Mouse (Mus musculus): ENCODE data around the gene Hsf2bp. TPM values are rescaled to one million over a fixed set of nuclear protein-coding genes. Genes with fewer than 3 reads are reported as not detected.

The Hsf2bp gene
- polyA plus RNA-seq, 1 experiment from 2014 or later: 0.47 TPM

GRCm38 (mm10) chr17:31905791-31906211 lies 130.3 kb downstream of the Hsf2bp start:
- DNase-seq (no peak), ATAC-seq (ENCODE audit: low FRiP score, low TSS enrichment) (no peak)
- H3K4me3 ChIP-seq (replicated peaks; ENCODE audit: low read depth, low read length): no peak overlapping the region
- H3K9me3 ChIP-seq (ENCODE audit: control insufficient read depth, low read length): no peaks in the 10 kb centered on the region
- no peak overlapping the region for H3K9ac ChIP-seq (replicated peaks; ENCODE audit: low read length)
- H3K4me1 ChIP-seq (ENCODE audit: control insufficient read depth, insufficient read depth, low read length): no peaks in the 10 kb centered on the region
- 78% methylated on average over 10 of the region's 10 CpGs for WGBS
- no peaks in the 10 kb centered on the region for H3K27me3 ChIP-seq (ENCODE audit: control insufficient read depth, insufficient read depth, low read length)
- no peaks in the 10 kb centered on the region for H3K36me3 ChIP-seq (ENCODE audit: control insufficient read depth, insufficient read depth, low read length)
- H3K4me2 ChIP-seq (ENCODE audit: low read length): no peak overlapping the region
- 0 out of 2 replicates have a peak overlapping the region, but pooled peaks have one; percentile 13 for H3K27ac ChIP-seq (replicated peaks; ENCODE audit: low read depth, low read length)

DNA sequence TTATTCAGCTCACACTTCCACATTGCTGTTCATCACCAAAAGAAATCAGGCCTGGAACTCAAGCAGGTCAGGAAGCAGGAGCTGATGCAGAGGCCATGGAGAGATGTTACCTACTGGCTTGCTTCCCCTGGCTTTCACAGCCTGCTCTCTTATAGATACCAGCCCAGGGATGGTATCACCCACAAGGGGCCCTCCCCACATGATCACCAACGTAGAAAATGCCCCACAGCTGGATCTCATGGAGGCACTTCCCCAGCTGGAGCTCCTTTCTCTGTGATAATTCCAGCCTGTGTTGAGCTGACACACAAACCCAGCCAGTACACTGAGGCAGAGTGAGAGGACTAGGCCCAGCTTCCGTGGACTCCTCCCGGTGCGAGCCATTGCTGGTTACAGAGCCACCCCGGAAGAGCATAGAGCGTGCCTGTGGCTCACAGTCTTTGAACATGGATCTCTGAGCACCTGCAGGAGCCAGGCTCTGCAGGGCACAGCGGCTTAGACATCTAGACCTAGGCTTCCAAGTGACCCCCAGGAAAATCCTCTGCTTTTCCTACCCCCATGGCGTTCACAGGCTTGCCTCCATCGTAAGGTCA lies 130.9 kb downstream of the Hsf2bp start:
- ATAC-seq (ENCODE audit: low FRiP score, low TSS enrichment) (no peak), DNase-seq (no peak)
- H3K4me2 ChIP-seq (ENCODE audit: low read length): no peak overlapping the region
- no peaks in the 10 kb centered on the region for H3K27me3 ChIP-seq (ENCODE audit: control insufficient read depth, insufficient read depth, low read length)
- no peaks in the 10 kb centered on the region for H3K4me1 ChIP-seq (ENCODE audit: control insufficient read depth, insufficient read depth, low read length)
- 0 out of 2 replicates have a peak overlapping the region, but pooled peaks have one; percentile 13 for H3K27ac ChIP-seq (replicated peaks; ENCODE audit: low read depth, low read length)
- WGBS: 90% methylated on average over 9 of the region's 9 CpGs
- H3K4me3 ChIP-seq (replicated peaks; ENCODE audit: low read depth, low read length): no peak overlapping the region
- no peaks in the 10 kb centered on the region for H3K9me3 ChIP-seq (ENCODE audit: control insufficient read depth, low read length)
- no peaks in the 10 kb centered on the region for H3K36me3 ChIP-seq (ENCODE audit: control insufficient read depth, insufficient read depth, low read length)
- H3K9ac ChIP-seq (replicated peaks; ENCODE audit: low read length): no peak overlapping the region

DNA sequence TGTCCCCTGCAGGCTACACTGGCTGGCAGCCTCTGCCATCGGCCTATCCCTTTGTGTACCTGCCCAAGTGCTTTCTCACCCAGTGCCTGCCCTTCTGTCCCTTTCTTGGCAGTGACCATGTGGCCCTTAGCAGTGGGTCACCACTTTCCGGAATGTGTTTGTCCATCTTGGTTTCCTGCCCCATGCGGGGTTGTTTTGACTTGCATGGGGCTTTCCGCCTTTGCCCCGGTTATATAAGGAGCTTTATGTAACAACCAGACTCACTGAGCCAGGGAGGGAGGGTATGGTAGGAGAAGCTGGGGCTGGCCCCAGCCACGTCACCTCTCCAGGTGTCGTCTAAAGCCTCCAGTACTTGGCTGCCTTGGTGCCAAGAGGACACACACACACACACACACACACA lies 132.1 kb downstream of the Hsf2bp start:
- Histone ChIP-seq H3K9ac (replicated peaks; ENCODE audit: low read length) (no peak overlapping the region), H3K9me3 (ENCODE audit: control insufficient read depth, low read length) (no peaks in the 10 kb centered on the region), H3K27me3 (ENCODE audit: control insufficient read depth, insufficient read depth, low read length) (no peaks in the 10 kb centered on the region), H3K4me1 (ENCODE audit: control insufficient read depth, insufficient read depth, low read length) (no peaks in the 10 kb centered on the region), H3K27ac (replicated peaks; ENCODE audit: low read depth, low read length) (no peak overlapping the region), H3K4me2 (ENCODE audit: low read length) (no peak overlapping the region), H3K36me3 (ENCODE audit: control insufficient read depth, insufficient read depth, low read length) (no peaks in the 10 kb centered on the region), H3K4me3 (replicated peaks; ENCODE audit: low read depth, low read length) (no peak overlapping the region)
- DNase-seq (no peak), ATAC-seq (ENCODE audit: low FRiP score, low TSS enrichment) (no peak)
- 86% methylated on average over 7 of the region's 7 CpGs for WGBS

GRCm38 (mm10) chr17:31902630-31903198 lies 133.4 kb downstream of the Hsf2bp start:
- 85% methylated on average over 3 of the region's 3 CpGs for WGBS
- no peak for DNase-seq
- Histone ChIP-seq H3K36me3 (ENCODE audit: control insufficient read depth, insufficient read depth, low read length) (no peaks in the 10 kb centered on the region), H3K4me3 (replicated peaks; ENCODE audit: low read depth, low read length) (no peak overlapping the region), H3K27ac (replicated peaks; ENCODE audit: low read depth, low read length) (no peak overlapping the region), H3K27me3 (ENCODE audit: control insufficient read depth, insufficient read depth, low read length) (no peaks in the 10 kb centered on the region), H3K4me1 (ENCODE audit: control insufficient read depth, insufficient read depth, low read length) (no peaks in the 10 kb centered on the region), H3K9me3 (ENCODE audit: control insufficient read depth, low read length) (no peaks in the 10 kb centered on the region), H3K4me2 (ENCODE audit: low read length) (no peak overlapping the region), H3K9ac (replicated peaks; ENCODE audit: low read length) (no peak overlapping the region)
- no peak for ATAC-seq (ENCODE audit: low FRiP score, low TSS enrichment)

DNA sequence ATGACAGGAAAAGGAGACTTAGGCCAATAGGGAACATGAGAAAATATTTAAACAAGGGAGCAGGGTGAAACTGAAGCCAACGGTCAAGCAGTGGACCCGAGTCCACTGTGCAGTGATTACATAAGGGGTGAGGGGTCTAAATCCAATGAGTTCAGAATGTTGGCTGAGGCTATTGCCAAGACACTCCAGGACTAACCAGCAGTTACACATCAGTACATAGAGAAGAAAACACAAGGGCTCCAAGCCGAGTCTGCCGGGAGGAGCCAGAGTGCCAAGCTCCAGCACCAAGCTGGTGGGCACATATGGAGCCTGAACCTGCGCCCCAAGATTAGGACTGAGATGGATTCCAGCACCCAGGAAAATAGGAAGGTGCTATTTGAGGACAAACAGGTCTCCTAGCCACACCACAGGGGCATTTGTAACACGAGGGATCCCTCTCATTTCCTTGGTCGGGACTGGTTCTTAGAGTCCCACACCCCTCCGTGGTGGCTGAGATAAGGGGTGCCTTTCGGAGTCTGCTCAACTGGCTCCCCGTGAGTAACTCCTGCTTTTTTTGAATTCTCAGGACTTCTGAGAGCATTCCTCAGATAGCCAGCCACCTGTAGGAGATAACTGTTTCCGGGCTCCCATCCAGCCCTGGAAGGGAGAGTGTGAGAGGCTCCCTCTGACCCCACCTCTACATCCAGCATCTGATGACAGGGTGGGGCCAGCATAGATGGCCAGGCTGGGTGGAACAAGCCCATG lies 134.5 kb downstream of the Hsf2bp start:
- ATAC-seq (ENCODE audit: low FRiP score, low TSS enrichment) (no peak), DNase-seq (no peak)
- WGBS: 81% methylated on average over 11 of the region's 11 CpGs
- H3K9ac ChIP-seq (replicated peaks; ENCODE audit: low read length): no peak overlapping the region
- no peaks in the 10 kb centered on the region for H3K9me3 ChIP-seq (ENCODE audit: control insufficient read depth, low read length)
- no peaks in the 10 kb centered on the region for H3K27me3 ChIP-seq (ENCODE audit: control insufficient read depth, insufficient read depth, low read length)
- H3K4me2 ChIP-seq (ENCODE audit: low read length): no peak overlapping the region
- no peak overlapping the region for H3K27ac ChIP-seq (replicated peaks; ENCODE audit: low read depth, low read length)
- H3K36me3 ChIP-seq (ENCODE audit: control insufficient read depth, insufficient read depth, low read length): no peaks in the 10 kb centered on the region
- no peaks in the 10 kb centered on the region for H3K4me1 ChIP-seq (ENCODE audit: control insufficient read depth, insufficient read depth, low read length)
- H3K4me3 ChIP-seq (replicated peaks; ENCODE audit: low read depth, low read length): no peak overlapping the region

- Histone ChIP-seq H3K27me3 (ENCODE audit: control insufficient read depth, insufficient read depth, low read length) (no peaks in the 10 kb centered on the region), H3K4me3 (replicated peaks; ENCODE audit: low read depth, low read length) (no peak overlapping the region), H3K27ac (replicated peaks; ENCODE audit: low read depth, low read length) (no peak overlapping the region), H3K4me1 (ENCODE audit: control insufficient read depth, insufficient read depth, low read length) (no peaks in the 10 kb centered on the region), H3K36me3 (ENCODE audit: control insufficient read depth, insufficient read depth, low read length) (no peaks in the 10 kb centered on the region), H3K9ac (replicated peaks; ENCODE audit: low read length) (no peak overlapping the region), H3K9me3 (ENCODE audit: control insufficient read depth, low read length) (no peaks in the 10 kb centered on the region), H3K4me2 (ENCODE audit: low read length) (no peak overlapping the region)
- DNase-seq (no peak), ATAC-seq (ENCODE audit: low FRiP score, low TSS enrichment) (no peak)
- WGBS: 67% methylated on average over 5 of the region's 5 CpGs
Observed at GRCm38 (mm10) chr17:31898941-31899340, 137.2 kb downstream of the Hsf2bp start.

- no peak for DNase-seq
- H3K27ac ChIP-seq (replicated peaks; ENCODE audit: low read depth, low read length): no peak overlapping the region
- H3K27me3 ChIP-seq (ENCODE audit: control insufficient read depth, insufficient read depth, low read length): no peaks in the 10 kb centered on the region
- H3K9me3 ChIP-seq (ENCODE audit: control insufficient read depth, low read length): no peaks in the 10 kb centered on the region
- H3K4me3 ChIP-seq (replicated peaks; ENCODE audit: low read depth, low read length): no peak overlapping the region
- no peak for ATAC-seq (ENCODE audit: low FRiP score, low TSS enrichment)
- H3K9ac ChIP-seq (replicated peaks; ENCODE audit: low read length): no peak overlapping the region
- peaks cover 6% of the 10 kb centered on the region; the same call in 1 of the 2 replicates for H3K4me1 ChIP-seq (ENCODE audit: control insufficient read depth, insufficient read depth, low read length)
- H3K36me3 ChIP-seq (ENCODE audit: control insufficient read depth, insufficient read depth, low read length): no peaks in the 10 kb centered on the region
- no peak overlapping the region for H3K4me2 ChIP-seq (ENCODE audit: low read length)
- WGBS: 88% methylated on average over 4 of the region's 4 CpGs
Observed at GRCm38 (mm10) chr17:31897186-31897793, 138.9 kb downstream of the Hsf2bp start.

DNA sequence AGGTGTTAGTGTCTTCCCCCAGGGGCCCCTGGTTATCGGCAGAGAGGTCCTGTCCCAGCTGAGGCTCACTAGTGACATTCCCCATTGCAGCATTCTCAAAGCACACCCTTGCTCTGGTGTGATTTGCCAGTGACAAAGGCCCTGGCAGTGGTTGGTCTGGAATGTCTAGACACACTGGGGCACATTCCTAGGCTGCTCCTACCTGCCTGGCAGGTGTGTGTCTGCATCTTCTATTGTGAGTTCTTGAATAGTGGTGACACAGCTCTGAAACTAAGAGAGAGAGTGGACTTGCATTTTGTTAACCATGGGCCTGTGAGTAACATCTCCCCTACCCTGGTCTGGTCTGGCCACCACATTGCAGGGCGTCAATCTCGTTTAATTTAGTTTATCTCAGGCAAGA lies 139.4 kb downstream of the Hsf2bp start:
- 76% methylated on average over 3 of the region's 3 CpGs for WGBS
- no peak for ATAC-seq (ENCODE audit: low FRiP score, low TSS enrichment)
- no peak overlapping the region for H3K9ac ChIP-seq (replicated peaks; ENCODE audit: low read length)
- H3K36me3 ChIP-seq (ENCODE audit: control insufficient read depth, insufficient read depth, low read length): no peaks in the 10 kb centered on the region
- no peaks in the 10 kb centered on the region for H3K9me3 ChIP-seq (ENCODE audit: control insufficient read depth, low read length)
- H3K27me3 ChIP-seq (ENCODE audit: control insufficient read depth, insufficient read depth, low read length): no peaks in the 10 kb centered on the region
- H3K27ac ChIP-seq (replicated peaks; ENCODE audit: low read depth, low read length): no peak overlapping the region
- peaks cover 10% of the 10 kb centered on the region; the same call in 1 of the 2 replicates for H3K4me1 ChIP-seq (ENCODE audit: control insufficient read depth, insufficient read depth, low read length)
- no peak for DNase-seq
- no peak overlapping the region for H3K4me2 ChIP-seq (ENCODE audit: low read length)
- no peak overlapping the region for H3K4me3 ChIP-seq (replicated peaks; ENCODE audit: low read depth, low read length)

Data from midbrain, embryonic 14.5 days (tissue).